Mouse (Mus musculus): Measurements from ENCODE around the gene Clta. TPM values are rescaled to one million over a fixed set of nuclear protein-coding genes. Genes with fewer than 3 reads are reported as not detected.

The Clta gene
- polyA plus RNA-seq, 1 experiment from 2014 or later, result 237 TPM

DNA sequence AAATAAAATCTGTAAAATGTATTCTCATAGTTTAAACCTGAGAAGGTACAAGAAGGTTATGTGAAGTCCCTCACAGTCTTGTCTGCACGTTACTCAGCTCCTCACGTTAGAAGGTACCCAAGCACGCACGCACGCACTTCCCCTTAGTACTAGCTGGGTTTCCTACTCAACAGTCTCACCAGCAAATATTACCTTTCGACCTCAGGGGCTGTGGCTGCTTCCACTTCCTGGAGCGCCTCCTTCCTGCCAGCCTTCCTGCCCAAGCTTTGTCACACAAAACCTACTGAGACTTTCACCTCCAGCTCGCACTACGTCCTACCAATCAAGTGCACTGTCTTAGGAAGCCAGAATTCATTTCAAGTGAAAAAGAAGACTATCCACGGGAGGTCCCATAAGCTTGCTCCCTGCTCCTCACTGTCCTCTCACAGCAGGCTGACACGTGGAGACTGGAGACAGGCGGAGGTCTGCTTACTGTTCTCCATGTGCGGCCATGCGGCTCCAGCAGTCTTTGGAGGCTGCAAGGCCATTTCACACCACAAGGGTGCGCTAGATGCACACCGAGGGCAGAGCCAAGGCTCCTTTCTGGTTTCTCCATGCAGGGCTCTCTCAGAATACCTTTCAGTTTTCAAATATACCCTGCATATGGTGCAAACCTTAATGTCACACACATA is 61.2 kb downstream of the Clta start:
- no peaks in the 10 kb centered on the region for H3K27me3 ChIP-seq (ENCODE audit: control insufficient read depth, insufficient read depth, low read length)
- no peak overlapping the region for H3K9ac ChIP-seq (replicated peaks; ENCODE audit: low read depth, low read length)
- peak; percentile 84 for ATAC-seq (ENCODE audit: insufficient number of reproducible peaks, insufficient read depth, low FRiP score, low read depth)
- no peak overlapping the region for H3K4me3 ChIP-seq (ENCODE audit: low read depth, low read length)
- H3K27ac ChIP-seq (ENCODE audit: low read length), result 0 out of 2 replicates have a peak overlapping the region, but pooled peaks have one; percentile 35
- WGBS, result 22% methylated on average over 16 of the region's 16 CpGs
- peaks cover 4% of the 10 kb centered on the region; the same call in 1 of the 2 replicates for H3K4me1 ChIP-seq (ENCODE audit: control insufficient read depth, insufficient read depth, low read length)
- no peaks in the 10 kb centered on the region; the same call in 1 of the 2 replicates for H3K36me3 ChIP-seq (ENCODE audit: control insufficient read depth, insufficient read depth, low read length)
- H3K9me3 ChIP-seq (ENCODE audit: control insufficient read depth, low read depth, low read length), result no peaks in the 10 kb centered on the region
- peak overlapping the region; percentile 1; the same call in 1 of the 2 replicates for H3K4me2 ChIP-seq (replicated peaks; ENCODE audit: low read depth, low read length)

DNA sequence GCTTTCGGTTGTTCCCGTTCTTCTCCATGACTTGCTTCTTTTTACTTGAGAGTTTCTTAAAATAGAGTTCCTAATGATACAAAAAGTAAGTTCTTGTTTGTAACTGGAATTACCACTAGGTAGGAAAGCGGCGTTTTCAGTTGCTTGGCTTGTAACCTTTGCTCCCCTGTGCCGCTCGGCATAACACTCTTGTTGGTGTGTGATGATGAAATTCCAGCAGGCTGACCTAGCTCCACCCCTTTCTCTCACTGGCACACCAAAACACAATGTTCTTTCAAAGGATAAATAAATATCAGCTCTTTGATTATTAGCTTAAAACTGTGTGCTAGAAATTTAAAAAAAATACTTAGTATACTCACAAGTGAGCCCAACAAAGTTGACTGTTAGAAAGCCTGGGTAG is 62.6 kb downstream of the Clta start:
- Histone ChIP-seq H3K4me2 (replicated peaks; ENCODE audit: low read depth, low read length) (no peak overlapping the region), H3K27me3 (ENCODE audit: control insufficient read depth, insufficient read depth, low read length) (no peaks in the 10 kb centered on the region), H3K4me1 (ENCODE audit: control insufficient read depth, insufficient read depth, low read length) (peaks cover 11% of the 10 kb centered on the region), H3K4me3 (ENCODE audit: low read depth, low read length) (no peak overlapping the region), H3K9ac (replicated peaks; ENCODE audit: low read depth, low read length) (no peak overlapping the region), H3K9me3 (ENCODE audit: control insufficient read depth, low read depth, low read length) (no peaks in the 10 kb centered on the region), H3K36me3 (ENCODE audit: control insufficient read depth, insufficient read depth, low read length) (no peaks in the 10 kb centered on the region; the same call in 1 of the 2 replicates), H3K27ac (ENCODE audit: low read length) (no peak overlapping the region)
- ATAC-seq (ENCODE audit: insufficient number of reproducible peaks, insufficient read depth, low FRiP score, low read depth), result no peak
- 74% methylated on average over 6 of the region's 6 CpGs for WGBS

- H3K9me3 ChIP-seq (ENCODE audit: control insufficient read depth, low read depth, low read length), result no peaks in the 10 kb centered on the region
- H3K27me3 ChIP-seq (ENCODE audit: control insufficient read depth, insufficient read depth, low read length), result no peaks in the 10 kb centered on the region
- no peak for ATAC-seq (ENCODE audit: insufficient number of reproducible peaks, insufficient read depth, low FRiP score, low read depth)
- H3K27ac ChIP-seq (ENCODE audit: low read length), result no peak overlapping the region
- 50% methylated on average over 9 of the region's 9 CpGs for WGBS
- peaks cover 11% of the 10 kb centered on the region for H3K4me1 ChIP-seq (ENCODE audit: control insufficient read depth, insufficient read depth, low read length)
- no peaks in the 10 kb centered on the region for H3K36me3 ChIP-seq (ENCODE audit: control insufficient read depth, insufficient read depth, low read length)
- H3K9ac ChIP-seq (replicated peaks; ENCODE audit: low read depth, low read length), result no peak overlapping the region
- no peak overlapping the region for H3K4me3 ChIP-seq (ENCODE audit: low read depth, low read length)
- no peak overlapping the region for H3K4me2 ChIP-seq (replicated peaks; ENCODE audit: low read depth, low read length)
These were observed 64.5 kb downstream of the Clta start for GRCm38 (mm10) chr4:44068736-44069135.

DNA sequence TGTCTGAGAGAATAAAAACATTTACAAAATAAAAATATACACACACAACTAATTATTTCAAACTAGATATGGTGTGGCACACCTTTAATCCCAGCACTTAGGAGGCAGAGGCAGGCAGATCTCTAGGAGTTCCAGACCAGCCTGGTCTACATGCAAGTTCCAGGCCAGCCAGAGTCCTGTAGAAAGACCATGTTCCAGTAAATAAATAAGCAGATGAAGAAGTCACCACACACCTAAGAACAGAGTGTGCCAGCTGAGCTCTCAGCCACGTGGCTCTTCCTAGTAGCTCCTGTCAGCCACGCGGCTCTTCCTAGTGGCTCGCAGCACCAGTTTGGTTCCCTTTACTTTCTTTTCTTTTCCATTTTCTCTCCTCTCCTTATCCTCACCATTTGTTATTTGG is 65.2 kb downstream of the Clta start:
- no peaks in the 10 kb centered on the region for H3K36me3 ChIP-seq (ENCODE audit: control insufficient read depth, insufficient read depth, low read length)
- no peaks in the 10 kb centered on the region for H3K9me3 ChIP-seq (ENCODE audit: control insufficient read depth, low read depth, low read length)
- H3K4me2 ChIP-seq (replicated peaks; ENCODE audit: low read depth, low read length), result no peak overlapping the region
- no peak overlapping the region for H3K4me3 ChIP-seq (ENCODE audit: low read depth, low read length)
- peaks cover 11% of the 10 kb centered on the region for H3K4me1 ChIP-seq (ENCODE audit: control insufficient read depth, insufficient read depth, low read length)
- no peak for ATAC-seq (ENCODE audit: insufficient number of reproducible peaks, insufficient read depth, low FRiP score, low read depth)
- H3K27ac ChIP-seq (ENCODE audit: low read length), result no peak overlapping the region
- no peak overlapping the region for H3K9ac ChIP-seq (replicated peaks; ENCODE audit: low read depth, low read length)
- H3K27me3 ChIP-seq (ENCODE audit: control insufficient read depth, insufficient read depth, low read length), result no peaks in the 10 kb centered on the region
- WGBS, result 96% methylated on average over 4 of the region's 4 CpGs

DNA sequence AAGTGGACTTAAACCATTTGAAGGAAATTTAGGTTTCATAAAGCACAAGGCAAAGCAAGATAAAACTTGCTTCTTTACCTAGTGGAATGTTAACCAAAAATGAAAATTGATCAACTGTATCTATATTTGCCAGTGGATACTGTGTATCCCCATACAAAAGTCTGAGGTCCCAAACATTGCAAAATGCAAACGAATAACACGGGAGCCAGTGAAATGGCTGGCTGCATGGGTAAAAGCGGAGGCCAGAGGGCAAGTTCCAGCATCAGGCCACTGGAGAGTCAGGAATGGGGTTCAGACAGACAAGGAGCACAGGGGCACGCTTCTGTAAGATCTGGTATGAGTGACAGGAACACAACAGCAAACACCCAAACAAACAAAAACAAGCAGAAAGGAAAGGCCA is 66.4 kb downstream of the Clta start:
- H3K9ac ChIP-seq (replicated peaks; ENCODE audit: low read depth, low read length), result no peak overlapping the region
- no peak for ATAC-seq (ENCODE audit: insufficient number of reproducible peaks, insufficient read depth, low FRiP score, low read depth)
- peak overlapping the region; percentile 76; the same call in 1 of the 2 replicates for H3K4me2 ChIP-seq (replicated peaks; ENCODE audit: low read depth, low read length)
- WGBS, result 81% methylated on average over 4 of the region's 4 CpGs
- no peaks in the 10 kb centered on the region for H3K36me3 ChIP-seq (ENCODE audit: control insufficient read depth, insufficient read depth, low read length)
- H3K4me1 ChIP-seq (ENCODE audit: control insufficient read depth, insufficient read depth, low read length), result peaks cover 11% of the 10 kb centered on the region
- no peak overlapping the region for H3K27ac ChIP-seq (ENCODE audit: low read length)
- no peak overlapping the region for H3K4me3 ChIP-seq (ENCODE audit: low read depth, low read length)
- no peaks in the 10 kb centered on the region for H3K27me3 ChIP-seq (ENCODE audit: control insufficient read depth, insufficient read depth, low read length)
- H3K9me3 ChIP-seq (ENCODE audit: control insufficient read depth, low read depth, low read length), result no peaks in the 10 kb centered on the region

GRCm38 (mm10) chr4:44071741-44072145 is 67.5 kb downstream of the Clta start:
- Histone ChIP-seq H3K36me3 (ENCODE audit: control insufficient read depth, insufficient read depth, low read length) (no peaks in the 10 kb centered on the region), H3K4me3 (ENCODE audit: low read depth, low read length) (peak overlapping the region; percentile 87), H3K27ac (ENCODE audit: low read length) (peak overlapping the region; percentile 73), H3K4me2 (replicated peaks; ENCODE audit: low read depth, low read length) (peak overlapping the region; percentile 76), H3K4me1 (ENCODE audit: control insufficient read depth, insufficient read depth, low read length) (peaks cover 11% of the 10 kb centered on the region), H3K27me3 (ENCODE audit: control insufficient read depth, insufficient read depth, low read length) (no peaks in the 10 kb centered on the region), H3K9me3 (ENCODE audit: control insufficient read depth, low read depth, low read length) (no peaks in the 10 kb centered on the region), H3K9ac (replicated peaks; ENCODE audit: low read depth, low read length) (peak overlapping the region; percentile 62)
- WGBS, result 7% methylated on average over 11 of the region's 11 CpGs
- ATAC-seq (ENCODE audit: insufficient number of reproducible peaks, insufficient read depth, low FRiP score, low read depth), result no peak

- no peaks in the 10 kb centered on the region for H3K27me3 ChIP-seq (ENCODE audit: control insufficient read depth, insufficient read depth, low read length)
- peak overlapping the region; percentile 73 for H3K27ac ChIP-seq (ENCODE audit: low read length)
- H3K9ac ChIP-seq (replicated peaks; ENCODE audit: low read depth, low read length), result peak overlapping the region; percentile 62
- H3K4me2 ChIP-seq (replicated peaks; ENCODE audit: low read depth, low read length), result peak overlapping the region; percentile 76
- peak overlapping the region; percentile 87 for H3K4me3 ChIP-seq (ENCODE audit: low read depth, low read length)
- H3K36me3 ChIP-seq (ENCODE audit: control insufficient read depth, insufficient read depth, low read length), result no peaks in the 10 kb centered on the region
- H3K4me1 ChIP-seq (ENCODE audit: control insufficient read depth, insufficient read depth, low read length), result peaks cover 11% of the 10 kb centered on the region
- WGBS, result under 1% methylated on average over 70 of the region's 70 CpGs
- peak; percentile 97 for ATAC-seq (ENCODE audit: insufficient number of reproducible peaks, insufficient read depth, low FRiP score, low read depth)
- H3K9me3 ChIP-seq (ENCODE audit: control insufficient read depth, low read depth, low read length), result no peaks in the 10 kb centered on the region
These were observed 68.1 kb downstream of the Clta start for GRCm38 (mm10) chr4:44072146-44072872.

- peak; percentile 48 for ATAC-seq (ENCODE audit: insufficient number of reproducible peaks, insufficient read depth, low FRiP score, low read depth)
- Histone ChIP-seq H3K9me3 (ENCODE audit: control insufficient read depth, low read depth, low read length) (no peaks in the 10 kb centered on the region), H3K36me3 (ENCODE audit: control insufficient read depth, insufficient read depth, low read length) (no peaks in the 10 kb centered on the region), H3K4me2 (replicated peaks; ENCODE audit: low read depth, low read length) (peak overlapping the region; percentile 76), H3K4me1 (ENCODE audit: control insufficient read depth, insufficient read depth, low read length) (peaks cover 11% of the 10 kb centered on the region), H3K9ac (replicated peaks; ENCODE audit: low read depth, low read length) (peak overlapping the region; percentile 39), H3K4me3 (ENCODE audit: low read depth, low read length) (peak overlapping the region; percentile 87), H3K27me3 (ENCODE audit: control insufficient read depth, insufficient read depth, low read length) (no peaks in the 10 kb centered on the region), H3K27ac (ENCODE audit: low read length) (peak overlapping the region; percentile 73)
- WGBS, result 8% methylated on average over 9 of the region's 9 CpGs
These were observed 68.7 kb downstream of the Clta start for GRCm38 (mm10) chr4:44072873-44073441.

Measured in stomach, embryonic 14.5 days (tissue).